Mouse (Mus musculus) neural tube, embryonic 14.5 days (tissue): ENCODE measurements around the gene 2510009E07Rik. TPM values are rescaled to one million over a fixed set of nuclear protein-coding genes. Genes with fewer than 3 reads are reported as not detected.
A peak's percentile ranks its signal among the peaks of the same experiment; 100 is the strongest.

Experiments used
- ATAC-seq: fragments of 200-750 bp; cut with Nextera tagmentation; 2 replicates; pipeline ENCODE4 v1.8.0; 2017; ENCODE audit warnings: low read depth, mild to moderate bottlenecking, moderate TSS enrichment, moderate library complexity
- H3K27ac ChIP-seq: fragments of 300-500 bp; sonication (generic); 2 replicates; pipeline ENCODE4 v1.5.1; 2014; ENCODE audit warnings: low read depth, mild to moderate bottlenecking, control low read depth, low read length, moderate library complexity, mixed read lengths
- H3K27me3 ChIP-seq: fragments of 300-500 bp; sonication (generic); 2 replicates; pipeline ENCODE4 v1.6.1; 2014; ENCODE audit warnings: low read length; ENCODE audit not compliant: control insufficient read depth, insufficient read depth
- H3K36me3 ChIP-seq: fragments of 300-500 bp; sonication (generic); 2 replicates; pipeline ENCODE4 v1.6.1; 2014; ENCODE audit warnings: low read length, mixed read lengths; ENCODE audit not compliant: control insufficient read depth, insufficient read depth
- H3K4me1 ChIP-seq: fragments of 300-500 bp; sonication (generic); 2 replicates; pipeline ENCODE4 v1.6.1; 2014; ENCODE audit warnings: low read length; ENCODE audit not compliant: control insufficient read depth, insufficient read depth
- H3K4me2 ChIP-seq: fragments of 300-500 bp; sonication (generic); 2 replicates; pipeline ENCODE4 v1.6.1; 2014; ENCODE audit warnings: mild to moderate bottlenecking, low read depth, low read length, control low read depth
- H3K4me3 ChIP-seq: fragments of 300-500 bp; sonication (generic); 2 replicates; pipeline ENCODE4 v1.5.1; 2014; ENCODE audit warnings: low read depth, low read length, control low read depth, mixed read lengths
- H3K9ac ChIP-seq: fragments of 300-500 bp; sonication (generic); replicated peaks from 2 replicates; pipeline ENCODE4 v1.6.1; 2014; ENCODE audit warnings: low read depth, mild to moderate bottlenecking, control low read depth, low read length, mixed read lengths
- H3K9me3 ChIP-seq: fragments of 300-500 bp; sonication (generic); 2 replicates; pipeline ENCODE4 v1.6.1; 2016; ENCODE audit warnings: low read length; ENCODE audit not compliant: control insufficient read depth
- WGBS: fragments of 180-500 bp; shearing (Covaris S2); extraction: QIAGEN DNeasy Blood & Tissue Kit; methylation state at CpG from one replicate; pipeline ENCODE4 v1.1.7; 2014; 5-methylcytosine and 5-hydroxymethylcytosine counted together
- polyA plus RNA-seq: library from polyadenylated mRNA; unstranded; fragments of >200 nt; fragmentation: Nextera tagmentation; extraction: Ambion mirVana; gene quantifications from 2 replicates; pipeline ENCODE4 v1.2.1, GENCODE M21; 2014

The 2510009E07Rik gene
- polyA plus RNA-seq, 1 experiment from 2014 or later: 43.7 TPM

DNA sequence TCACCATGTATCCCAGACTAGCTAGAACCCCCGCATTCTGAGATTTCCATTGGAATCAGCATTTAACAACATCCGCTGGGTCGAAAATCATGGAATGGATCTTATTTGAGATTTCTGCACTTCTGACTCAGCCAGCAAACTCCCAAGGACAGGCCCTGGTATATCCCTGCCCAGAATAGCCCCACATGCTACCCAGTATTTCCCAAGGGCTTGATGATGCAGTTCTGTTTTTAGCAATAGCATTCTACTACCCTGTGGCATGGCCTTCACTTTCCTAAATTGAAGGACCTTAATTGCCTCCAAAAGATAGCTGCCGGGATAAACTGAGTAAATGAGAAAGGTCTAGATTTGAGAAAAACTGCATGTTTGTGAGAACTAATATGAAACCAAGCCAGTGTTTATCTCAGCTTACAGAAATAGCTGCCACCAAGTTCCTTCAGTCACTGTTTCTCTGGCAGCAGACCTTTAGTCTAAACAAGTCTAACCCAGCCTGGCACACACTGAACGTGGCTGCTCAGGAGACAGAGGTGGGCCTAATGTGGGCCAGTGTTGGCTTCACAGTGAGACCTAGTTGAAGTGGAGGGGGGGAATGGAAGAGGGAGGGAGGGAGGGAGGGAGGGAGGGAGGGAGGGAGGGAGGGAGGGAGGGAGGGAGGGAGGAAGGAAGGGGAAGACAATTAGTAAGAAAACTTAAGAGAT is 58.2 kb downstream of the 2510009E07Rik start:
- WGBS: 91% methylated on average over 5 of the region's 5 CpGs
- no peak overlapping the region for H3K9ac ChIP-seq

DNA sequence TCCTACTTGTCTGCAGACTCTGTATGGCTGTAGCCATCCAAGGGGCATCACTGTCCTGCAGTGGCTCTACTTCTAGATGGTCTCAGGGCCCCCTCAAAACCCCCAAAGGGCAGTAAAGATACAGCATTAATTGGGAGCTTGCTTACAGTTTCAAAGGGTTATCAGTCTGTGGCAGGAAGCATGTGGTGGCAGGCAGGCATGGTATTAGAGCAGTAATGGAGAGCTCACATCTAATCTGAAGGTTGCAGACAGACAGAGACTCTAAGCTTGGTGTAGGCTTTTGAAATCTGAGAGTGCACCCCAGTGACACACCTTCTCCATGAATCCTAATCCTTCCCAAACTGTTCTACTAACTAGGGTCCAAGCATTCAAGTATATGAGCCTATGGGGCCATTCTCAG is 60.0 kb downstream of the 2510009E07Rik start:
- H3K27ac ChIP-seq: no peak overlapping the region
- no peak overlapping the region for H3K9ac ChIP-seq
- no peaks in the 10 kb centered on the region for H3K9me3 ChIP-seq
- no peak overlapping the region for H3K4me2 ChIP-seq
- no peaks in the 10 kb centered on the region for H3K27me3 ChIP-seq
- ATAC-seq: no peak
- H3K4me3 ChIP-seq: no peak overlapping the region
- no peaks in the 10 kb centered on the region for H3K4me1 ChIP-seq
- no peaks in the 10 kb centered on the region for H3K36me3 ChIP-seq

More for the DNA sequence above, 58.2 kb downstream of the 2510009E07Rik start:
- ATAC-seq: no peak
- Histone ChIP-seq H3K4me3 (no peak overlapping the region), H3K27ac (no peak overlapping the region), H3K4me1 (no peaks in the 10 kb centered on the region), H3K4me2 (no peak overlapping the region), H3K9me3 (no peaks in the 10 kb centered on the region), H3K36me3 (no peaks in the 10 kb centered on the region), H3K27me3 (no peaks in the 10 kb centered on the region)

DNA sequence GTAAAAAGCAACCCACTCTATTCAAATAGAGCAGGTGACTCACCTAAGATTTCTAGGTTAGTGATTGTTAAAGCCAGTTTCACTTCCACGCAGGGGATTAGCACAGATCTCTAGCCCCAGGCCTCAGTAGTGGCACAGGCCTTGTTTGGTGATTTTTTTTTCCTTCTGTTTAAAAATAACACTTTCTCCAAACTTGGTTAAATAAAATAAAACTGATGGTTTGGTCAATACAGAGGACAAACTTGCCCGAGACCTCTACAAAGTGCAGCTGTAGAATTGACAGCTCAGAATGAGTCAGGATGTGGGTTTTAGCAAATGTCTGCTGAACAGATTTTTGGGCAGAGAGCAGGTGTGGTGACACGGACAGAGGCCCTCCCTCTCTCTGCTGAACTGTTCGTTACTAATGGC is 62.6 kb downstream of the 2510009E07Rik start:
- Histone ChIP-seq H3K27ac (no peak overlapping the region), H3K27me3 (no peaks in the 10 kb centered on the region), H3K4me2 (no peak overlapping the region), H3K9me3 (no peaks in the 10 kb centered on the region), H3K9ac (no peak overlapping the region), H3K4me3 (no peak overlapping the region), H3K4me1 (peaks cover 9% of the 10 kb centered on the region; the same call in 1 of the 2 replicates), H3K36me3 (no peaks in the 10 kb centered on the region)
- WGBS: 89% methylated on average over 4 of the region's 4 CpGs
- ATAC-seq: no peak

DNA sequence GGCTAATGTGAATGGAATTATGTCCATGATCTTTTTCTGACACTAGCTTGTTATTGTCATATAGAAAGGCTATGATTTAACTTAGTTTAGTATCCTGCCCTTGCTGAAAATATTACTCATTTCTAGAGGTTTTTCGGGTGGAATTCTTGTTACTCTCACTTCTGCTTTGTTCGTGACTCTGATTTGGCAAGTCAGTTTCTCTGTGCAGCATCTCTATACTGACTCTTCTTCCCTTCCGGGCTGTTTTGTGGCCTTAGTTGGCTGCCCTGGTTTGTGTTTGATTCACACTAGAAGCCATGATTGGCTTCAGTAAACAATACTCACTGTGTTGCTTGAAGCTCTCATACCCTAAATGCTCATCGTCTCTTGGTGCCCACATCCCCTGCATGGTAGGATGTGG is 63.9 kb downstream of the 2510009E07Rik start:
- Histone ChIP-seq H3K4me1 (peaks cover 11% of the 10 kb centered on the region; the same call in 1 of the 2 replicates), H3K9ac (no peak overlapping the region), H3K27me3 (no peaks in the 10 kb centered on the region), H3K9me3 (no peaks in the 10 kb centered on the region), H3K4me2 (no peak overlapping the region), H3K27ac (no peak overlapping the region), H3K4me3 (no peak overlapping the region), H3K36me3 (no peaks in the 10 kb centered on the region)
- 88% methylated on average over 4 of the region's 4 CpGs for whole genome bisulfite sequencing
- ATAC-seq: no peak

DNA sequence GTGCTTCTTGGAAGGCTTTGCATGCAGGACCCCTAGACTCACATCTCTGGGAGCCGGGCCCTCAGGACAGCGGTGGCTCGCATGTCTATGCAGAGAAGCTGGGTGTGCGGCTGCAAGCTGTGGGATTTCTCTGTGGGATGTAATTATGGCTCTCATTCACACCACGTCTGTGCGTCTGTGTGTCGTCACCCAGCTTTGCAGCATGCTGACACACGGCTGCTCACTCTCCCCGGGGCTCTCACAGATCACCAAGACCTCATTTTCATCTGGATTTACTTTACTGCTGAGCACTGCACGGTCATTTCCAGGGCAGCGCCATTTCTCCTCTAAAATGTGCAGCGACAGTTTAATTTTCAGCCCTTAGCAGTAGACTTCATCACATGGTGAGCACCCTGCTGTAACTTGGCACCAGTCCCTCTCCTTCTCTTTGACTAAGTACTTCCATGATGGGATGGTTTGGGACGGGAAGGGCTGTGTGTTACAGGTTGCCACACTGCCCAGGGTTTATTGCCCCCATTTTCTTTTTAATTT is 66.3 kb downstream of the 2510009E07Rik start:
- Histone ChIP-seq H3K4me2 (peak overlapping the region; percentile 12; the same call in 1 of the 2 replicates), H3K36me3 (no peaks in the 10 kb centered on the region), H3K27me3 (no peaks in the 10 kb centered on the region), H3K4me3 (no peak overlapping the region), H3K4me1 (peaks cover 11% of the 10 kb centered on the region; the same call in 1 of the 2 replicates), H3K27ac (peak overlapping the region; percentile 39; the same call in 1 of the 2 replicates), H3K9ac (no peak overlapping the region), H3K9me3 (no peaks in the 10 kb centered on the region)
- WGBS: 38% methylated on average over 13 of the region's 13 CpGs
- ATAC-seq: peak; percentile 60; the same call in 1 of the 2 replicates

DNA sequence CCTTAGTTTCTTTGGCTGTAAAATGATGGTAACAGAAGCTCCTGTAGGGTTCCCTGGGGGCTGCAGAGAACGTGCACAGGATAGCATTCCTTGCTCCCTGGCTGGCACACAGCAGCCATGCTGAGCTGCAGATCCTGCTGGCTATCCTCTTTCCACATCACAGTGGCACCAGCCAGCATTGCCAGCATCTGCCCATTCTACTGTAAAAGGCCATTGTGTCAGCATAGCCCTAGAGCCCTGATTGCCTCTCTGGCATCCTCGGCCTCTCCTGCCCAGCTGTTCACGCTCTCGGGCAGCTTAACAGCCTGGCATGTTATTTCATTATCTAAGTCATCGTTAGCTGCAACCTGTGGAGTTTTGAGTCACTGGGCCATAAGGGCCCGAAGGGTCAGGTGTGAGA is 67.2 kb downstream of the 2510009E07Rik start:
- Histone ChIP-seq H3K36me3 (no peaks in the 10 kb centered on the region), H3K4me1 (peaks cover 11% of the 10 kb centered on the region; the same call in 1 of the 2 replicates), H3K4me2 (no peak overlapping the region), H3K4me3 (no peak overlapping the region), H3K9me3 (no peaks in the 10 kb centered on the region), H3K27me3 (no peaks in the 10 kb centered on the region), H3K9ac (0 out of 2 replicates have a peak overlapping the region, but pooled peaks have one; percentile 11), H3K27ac (peak overlapping the region; percentile 39; the same call in 1 of the 2 replicates)
- ATAC-seq: peak; percentile 50; the same call in 1 of the 2 replicates
- 41% methylated on average over 6 of the region's 6 CpGs for WGBS

DNA sequence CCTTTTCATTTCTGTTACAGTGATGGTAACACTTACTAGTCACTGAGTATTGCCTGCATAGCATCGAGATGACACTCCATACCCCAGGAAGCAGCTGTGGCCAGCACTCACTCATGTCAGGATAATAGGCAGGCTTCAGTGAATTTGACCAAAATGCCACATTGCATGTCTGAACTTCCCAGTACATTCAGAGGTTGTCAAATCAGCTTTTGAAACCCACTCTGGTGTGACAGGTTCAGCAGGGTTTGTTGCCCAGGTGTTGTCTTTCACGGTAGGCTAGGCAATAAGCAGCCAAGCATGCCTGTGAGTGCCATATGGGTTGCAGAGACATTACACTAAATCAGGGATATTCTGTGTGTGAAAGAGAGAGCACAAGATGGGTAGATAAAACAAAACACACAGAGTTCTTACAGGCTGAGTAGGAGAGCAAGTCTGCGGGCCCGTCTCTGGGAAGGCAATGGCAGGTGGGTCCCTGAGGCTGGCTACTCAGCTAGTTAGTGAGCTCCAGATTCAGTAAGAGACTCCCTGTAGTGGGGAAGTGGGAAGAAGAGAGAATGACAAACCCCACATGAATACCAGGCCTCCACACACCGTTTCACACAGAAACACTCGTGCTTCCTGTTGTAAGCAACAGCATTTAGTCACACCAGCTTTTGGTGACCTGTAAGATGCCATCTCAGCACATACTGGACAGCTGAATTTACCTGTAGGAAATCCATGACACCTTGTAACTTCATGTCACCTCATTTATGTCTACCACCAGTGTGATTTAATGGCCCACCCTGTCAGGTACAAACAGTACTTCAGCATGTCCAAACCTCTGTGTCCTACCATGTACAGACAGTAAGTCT is 68.5 kb downstream of the 2510009E07Rik start:
- Histone ChIP-seq H3K9me3 (no peaks in the 10 kb centered on the region), H3K9ac (no peak overlapping the region), H3K36me3 (no peaks in the 10 kb centered on the region), H3K4me3 (no peak overlapping the region), H3K27me3 (no peaks in the 10 kb centered on the region), H3K4me2 (no peak overlapping the region), H3K27ac (peak overlapping the region; percentile 39), H3K4me1 (peaks cover 11% of the 10 kb centered on the region; the same call in 1 of the 2 replicates)
- WGBS: 60% methylated on average over 6 of the region's 6 CpGs
- ATAC-seq: no peak

DNA sequence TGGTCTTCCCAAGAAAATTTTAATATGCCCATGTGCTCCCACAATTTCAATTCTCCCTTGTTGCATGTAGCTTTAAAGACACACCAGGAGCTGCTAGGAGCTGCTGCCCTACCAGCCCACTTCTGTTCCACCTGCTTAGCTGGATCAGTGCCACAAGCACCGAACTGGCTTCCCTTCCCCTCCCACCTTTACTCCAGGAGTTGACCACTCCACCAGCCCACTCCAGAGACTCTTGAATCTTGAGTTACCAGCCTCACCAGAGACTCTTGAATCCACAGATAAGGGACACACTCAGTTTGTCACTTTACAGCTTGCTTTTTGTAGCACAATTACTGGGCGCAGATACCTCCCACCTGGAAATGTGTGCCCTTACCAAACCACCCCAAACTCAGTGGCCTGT is 73.8 kb downstream of the 2510009E07Rik start:
- Histone ChIP-seq H3K9ac (no peak overlapping the region), H3K27ac (no peak overlapping the region), H3K4me3 (no peak overlapping the region), H3K9me3 (no peaks in the 10 kb centered on the region), H3K36me3 (no peaks in the 10 kb centered on the region), H3K4me1 (peaks cover 15% of the 10 kb centered on the region), H3K27me3 (no peaks in the 10 kb centered on the region), H3K4me2 (no peak overlapping the region)
- no peak for ATAC-seq
- WGBS: 81% methylated on average over 2 of the region's 2 CpGs

DNA sequence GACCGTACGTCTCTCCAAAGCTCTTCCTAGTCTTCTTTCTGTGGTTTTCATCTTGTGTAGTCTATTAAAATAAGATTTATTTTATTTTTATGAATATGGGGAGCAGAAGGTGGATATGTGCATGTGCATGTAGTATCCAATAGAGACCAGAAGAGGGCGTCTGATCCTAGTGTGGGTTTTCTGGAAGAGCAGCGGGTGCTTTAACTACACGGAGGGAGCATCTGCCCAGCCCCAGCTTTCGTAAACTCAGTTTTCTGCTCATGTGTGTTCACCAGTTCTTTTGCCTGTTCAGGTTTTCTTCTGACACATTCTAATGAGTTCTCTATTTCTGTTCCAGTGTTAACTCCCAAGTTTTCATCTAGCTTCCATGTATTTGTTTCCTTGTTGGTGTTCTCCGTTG is 78.7 kb downstream of the 2510009E07Rik start:
- WGBS: 47% methylated on average over 7 of the region's 7 CpGs
- H3K4me3 ChIP-seq: no peak overlapping the region
- H3K36me3 ChIP-seq: no peaks in the 10 kb centered on the region
- H3K4me1 ChIP-seq: peaks cover 15% of the 10 kb centered on the region
- no peak overlapping the region for H3K4me2 ChIP-seq
- no peak for ATAC-seq
- no peak overlapping the region for H3K9ac ChIP-seq
- no peaks in the 10 kb centered on the region for H3K9me3 ChIP-seq
- H3K27me3 ChIP-seq: no peaks in the 10 kb centered on the region
- H3K27ac ChIP-seq: no peak overlapping the region
